Mouse (Mus musculus) heart, postnatal 0 days (tissue): ENCODE measurements around the gene Rad51c.
"Not testable (repeated sequence)": the region's sequence is repeated elsewhere in the genome, so short reads cannot be mapped to it uniquely, and the experiment has no call there.

ENCODE experiments used
- CTCF ChIP-seq: IDR thresholded peaks from 2 replicates; pipeline ENCODE4 v1.5.1; 2016; ENCODE audit warnings: antibody characterized with exemption, control low read depth, low read depth
- EP300 ChIP-seq: IDR thresholded peaks from 2 replicates; pipeline ENCODE4 v1.6.1; 2016; ENCODE audit warnings: antibody characterized with exemption, low read depth

GRCm38 (mm10) chr11:87452779-87453178 is 48.0 kb upstream of the Rad51c start:
- TF ChIP-seq CTCF, EP300: not testable (repeated sequence)
